Mouse (Mus musculus): Measurements from ENCODE around the gene Zmynd12. TPM values are rescaled to one million over a fixed set of nuclear protein-coding genes. Genes with fewer than 3 reads are reported as not detected.

The Zmynd12 gene
- polyA plus RNA-seq, 1 experiment: not detected

- H3K4me3 ChIP-seq (ENCODE audit: insufficient read depth, poor library complexity, severe bottlenecking): no peak within 1 kb of the TSS
- TF ChIP-seq USF1 (IDR thresholded peaks at IDR 0.05; ENCODE audit: low read depth): no peak
- H3K36me3 ChIP-seq (ENCODE audit: control insufficient read depth, insufficient read depth): no peaks in the 10 kb centered on the region
- peaks cover 11% of the 10 kb centered on the region for H3K27me3 ChIP-seq (ENCODE audit: control insufficient read depth, insufficient read depth, insufficient read length)
- H3K79me2 ChIP-seq (ENCODE audit: control insufficient read depth, insufficient read depth): no peaks in the 10 kb centered on the region
- H3K79me3 ChIP-seq (ENCODE audit: low read depth): no peaks in the 10 kb centered on the region
- H3ac ChIP-seq (ENCODE audit: control insufficient read depth, insufficient read length, low read depth): no peak within 1 kb of the TSS
These were observed 69.8 kb downstream of the Zmynd12 start, which contains the start of gene Rimkla for GRCm38 (mm10) chr4:119492291-119492932. Gene Rimkla, minus strand, starts transcription at chr4:119492628.

- Histone ChIP-seq H3K27me3 (ENCODE audit: control insufficient read depth, insufficient read depth, insufficient read length) (peaks cover 11% of the 10 kb centered on the region), H3K36me3 (ENCODE audit: control insufficient read depth, insufficient read depth) (no peaks in the 10 kb centered on the region), H3K79me2 (ENCODE audit: control insufficient read depth, insufficient read depth) (no peaks in the 10 kb centered on the region), H3K4me3 (ENCODE audit: insufficient read depth, poor library complexity, severe bottlenecking) (no peak overlapping the region), H3ac (ENCODE audit: control insufficient read depth, insufficient read length, low read depth) (no peak overlapping the region), H3K79me3 (ENCODE audit: low read depth) (no peaks in the 10 kb centered on the region)
- TF ChIP-seq MYOD1 (IDR thresholded peaks at IDR 0.05; ENCODE audit: control insufficient read depth, insufficient read length, low read depth) (no peak), FOSL1 (IDR thresholded peaks at IDR 0.05; ENCODE audit: insufficient read depth, low read length, poor library complexity, severe bottlenecking) (no peak), CTCF (IDR thresholded peaks at IDR 0.05; ENCODE audit: control insufficient read depth, insufficient read depth, insufficient read length) (no peak), MAX (IDR thresholded peaks at IDR 0.05) (no peak), USF1 (IDR thresholded peaks at IDR 0.05; ENCODE audit: low read depth) (no peak), CEBPB (IDR thresholded peaks at IDR 0.05; ENCODE audit: low read depth) (no peak), MYOG (IDR thresholded peaks at IDR 0.05; ENCODE audit: control insufficient read depth, extremely low read depth, insufficient read length) (no peak)
These were observed 70.3 kb downstream of the Zmynd12 start for GRCm38 (mm10) chr4:119492933-119493327.

GRCm38 (mm10) chr4:119498319-119498848 is 75.8 kb downstream of the Zmynd12 start:
- Histone ChIP-seq H3K4me3 (ENCODE audit: insufficient read depth, poor library complexity, severe bottlenecking) (no peak overlapping the region), H3K27me3 (ENCODE audit: control insufficient read depth, insufficient read depth, insufficient read length) (peaks cover 3% of the 10 kb centered on the region), H3K36me3 (ENCODE audit: control insufficient read depth, insufficient read depth) (no peaks in the 10 kb centered on the region), H3K79me3 (ENCODE audit: low read depth) (no peaks in the 10 kb centered on the region), H3K79me2 (ENCODE audit: control insufficient read depth, insufficient read depth) (no peaks in the 10 kb centered on the region), H3ac (ENCODE audit: control insufficient read depth, insufficient read length, low read depth) (no peak overlapping the region)
- TF ChIP-seq CEBPB (IDR thresholded peaks at IDR 0.05; ENCODE audit: low read depth) (no peak), MAX (IDR thresholded peaks at IDR 0.05) (no peak), MYOG (IDR thresholded peaks at IDR 0.05; ENCODE audit: control insufficient read depth, extremely low read depth, insufficient read length) (no peak), USF1 (IDR thresholded peaks at IDR 0.05; ENCODE audit: low read depth) (no peak), FOSL1 (IDR thresholded peaks at IDR 0.05; ENCODE audit: insufficient read depth, low read length, poor library complexity, severe bottlenecking) (no peak), MYOD1 (IDR thresholded peaks at IDR 0.05; ENCODE audit: control insufficient read depth, insufficient read length, low read depth) (no peak), CTCF (IDR thresholded peaks at IDR 0.05; ENCODE audit: control insufficient read depth, insufficient read depth, insufficient read length) (no peak)

DNA sequence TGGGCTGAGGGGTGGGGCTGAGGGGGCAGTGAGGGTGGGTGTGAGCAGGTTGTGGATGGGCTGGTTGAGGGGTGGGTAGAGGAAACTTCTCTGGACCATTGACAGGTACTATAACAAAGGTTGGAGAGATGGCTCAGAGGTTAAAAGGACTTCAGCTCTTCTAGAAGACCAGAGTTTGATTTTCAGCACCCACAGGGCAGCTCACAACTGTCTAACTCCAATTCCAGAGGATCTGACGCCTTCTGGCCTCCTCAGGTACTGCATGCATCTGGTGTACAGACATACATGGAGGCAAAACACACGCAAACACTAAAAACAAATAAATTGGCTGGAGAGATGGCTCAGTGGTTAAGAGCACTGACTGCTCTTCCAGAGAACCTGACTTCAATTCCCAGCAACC is 89.0 kb downstream of the Zmynd12 start:
- Histone ChIP-seq H3K79me3 (ENCODE audit: low read depth) (no peaks in the 10 kb centered on the region), H3K4me3 (ENCODE audit: insufficient read depth, poor library complexity, severe bottlenecking) (no peak overlapping the region), H3ac (ENCODE audit: control insufficient read depth, insufficient read length, low read depth) (no peak overlapping the region), H3K79me2 (ENCODE audit: control insufficient read depth, insufficient read depth) (no peaks in the 10 kb centered on the region), H3K27me3 (ENCODE audit: control insufficient read depth, insufficient read depth, insufficient read length) (peaks cover 10% of the 10 kb centered on the region), H3K36me3 (ENCODE audit: control insufficient read depth, insufficient read depth) (no peaks in the 10 kb centered on the region)
- TF ChIP-seq MAX (IDR thresholded peaks at IDR 0.05): no peak
- TF ChIP-seq USF1 (IDR thresholded peaks at IDR 0.05; ENCODE audit: low read depth): no peak
- no peak for TF ChIP-seq FOSL1 (IDR thresholded peaks at IDR 0.05; ENCODE audit: insufficient read depth, low read length, poor library complexity, severe bottlenecking)
- no peak for TF ChIP-seq MYOD1 (IDR thresholded peaks at IDR 0.05; ENCODE audit: control insufficient read depth, insufficient read length, low read depth)
- no peak for TF ChIP-seq CEBPB (IDR thresholded peaks at IDR 0.05; ENCODE audit: low read depth)
- TF ChIP-seq MYOG (IDR thresholded peaks at IDR 0.05; ENCODE audit: control insufficient read depth, extremely low read depth, insufficient read length): no peak
- TF ChIP-seq CTCF (IDR thresholded peaks at IDR 0.05; ENCODE audit: control insufficient read depth, insufficient read depth, insufficient read length): no peak

- Histone ChIP-seq H3K4me3 (ENCODE audit: insufficient read depth, poor library complexity, severe bottlenecking) (no peak overlapping the region), H3K79me2 (ENCODE audit: control insufficient read depth, insufficient read depth) (no peaks in the 10 kb centered on the region), H3K79me3 (ENCODE audit: low read depth) (no peaks in the 10 kb centered on the region), H3K36me3 (ENCODE audit: control insufficient read depth, insufficient read depth) (no peaks in the 10 kb centered on the region), H3ac (ENCODE audit: control insufficient read depth, insufficient read length, low read depth) (no peak overlapping the region), H3K27me3 (ENCODE audit: control insufficient read depth, insufficient read depth, insufficient read length) (peaks cover 7% of the 10 kb centered on the region)
- TF ChIP-seq CEBPB (IDR thresholded peaks at IDR 0.05; ENCODE audit: low read depth) (no peak), MYOD1 (IDR thresholded peaks at IDR 0.05; ENCODE audit: control insufficient read depth, insufficient read length, low read depth) (no peak), MYOG (IDR thresholded peaks at IDR 0.05; ENCODE audit: control insufficient read depth, extremely low read depth, insufficient read length) (no peak), MAX (IDR thresholded peaks at IDR 0.05) (no peak), FOSL1 (IDR thresholded peaks at IDR 0.05; ENCODE audit: insufficient read depth, low read length, poor library complexity, severe bottlenecking) (no peak)
These were observed 90.1 kb downstream of the Zmynd12 start for GRCm38 (mm10) chr4:119512731-119513141.

Other genes with a start within 250 kb of the Zmynd12 start
- gene Zfp691, start 248.6 kb upstream of the Zmynd12 start, polyA plus RNA-seq (2012; fragmentation: generic; extraction: Trizol): 4.8 TPM
- 0.01 TPM for gene Ermap, start 232.8 kb upstream of the Zmynd12 start, polyA plus RNA-seq (2012; fragmentation: generic; extraction: Trizol)
- 76.1 TPM for gene Svbp, start 227.5 kb upstream of the Zmynd12 start, polyA plus RNA-seq (2012; fragmentation: generic; extraction: Trizol)
- gene Tmem269, start 204.6 kb upstream of the Zmynd12 start, polyA plus RNA-seq (2012; fragmentation: generic; extraction: Trizol): not detected
- 10.0 TPM for gene AU022252, start 190.1 kb upstream of the Zmynd12 start, polyA plus RNA-seq (2012; fragmentation: generic; extraction: Trizol)
- gene P3h1, start 189.9 kb upstream of the Zmynd12 start, polyA plus RNA-seq (2012; fragmentation: generic; extraction: Trizol): 26.1 TPM
- not detected for gene Cldn19, start 167.4 kb upstream of the Zmynd12 start, polyA plus RNA-seq (2012; fragmentation: generic; extraction: Trizol)
- gene Ybx1, start 128.2 kb upstream of the Zmynd12 start, polyA plus RNA-seq (2012; fragmentation: generic; extraction: Trizol): 818 TPM
- gene Ppih, start 102.3 kb upstream of the Zmynd12 start, polyA plus RNA-seq (2012; fragmentation: generic; extraction: Trizol): 68.2 TPM
- 0.22 TPM for gene Ccdc30, start 7.3 kb upstream of the Zmynd12 start, polyA plus RNA-seq (2012; fragmentation: generic; extraction: Trizol)
- gene Ppcs, start 394 bp upstream of the Zmynd12 start, polyA plus RNA-seq (2012; fragmentation: generic; extraction: Trizol): 17.9 TPM
- not detected for gene Rimkla, start 69.8 kb downstream of the Zmynd12 start, polyA plus RNA-seq (2012; fragmentation: generic; extraction: Trizol)
- gene Foxj3, start 114.2 kb downstream of the Zmynd12 start, polyA plus RNA-seq (2012; fragmentation: generic; extraction: Trizol): 9.3 TPM
- 2.0 TPM for gene Frg2f1, start 116.7 kb downstream of the Zmynd12 start, polyA plus RNA-seq (2012; fragmentation: generic; extraction: Trizol)
- 0.09 TPM for gene Guca2a, start 214.9 kb downstream of the Zmynd12 start, polyA plus RNA-seq (2012; fragmentation: generic; extraction: Trizol)
- not detected for gene Guca2b, start 236.1 kb downstream of the Zmynd12 start, polyA plus RNA-seq (2012; fragmentation: generic; extraction: Trizol)